Mouse (Mus musculus): ENCODE results near the gene Fam20a.

DNA sequence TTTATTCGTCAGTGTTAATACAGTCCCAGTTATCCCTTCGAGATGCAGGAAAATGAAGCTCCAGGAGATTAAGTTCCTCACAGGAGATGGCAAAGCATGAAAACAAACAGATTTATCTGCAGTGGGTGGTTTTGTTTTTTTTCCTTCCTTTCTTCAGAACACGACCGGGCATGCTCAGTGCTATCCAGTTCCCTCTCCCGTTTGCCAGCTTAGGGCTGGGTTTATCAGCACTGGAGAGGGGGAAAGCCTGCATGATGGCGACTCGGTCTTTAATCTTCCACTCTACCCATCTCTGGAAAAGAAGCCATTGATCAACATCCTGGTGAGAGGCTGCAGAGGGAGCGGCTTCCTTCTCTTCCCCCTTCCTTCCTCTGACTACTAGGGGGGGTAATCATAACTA lies 72.9 kb downstream of the Fam20a start, which contains the start of gene Prkar1a:
- TF ChIP-seq CTCF (conservative IDR thresholded peaks at IDR 0.05; ENCODE audit: low read length) (no peak), POU5F1 (IDR thresholded peaks at IDR 0.05; ENCODE audit: borderline replicate concordance, low read length) (no peak), NANOG (IDR thresholded peaks at IDR 0.05; ENCODE audit: borderline replicate concordance, low read length) (no peak)

Data from E14TG2a.4 (cell line).